Mouse (Mus musculus) small intestine, adult 2 months (tissue): ENCODE measurements around the gene Lhfpl2. TPM values are rescaled to one million over a fixed set of nuclear protein-coding genes. Genes with fewer than 3 reads are reported as not detected.

Experiments
- H3K27ac ChIP-seq: fragments of 200-500 bp; 2 replicates; pipeline ENCODE4 v1.5.1; 2012; ENCODE audit warnings: low read depth, low read length, control low read depth, inconsistent platforms; ENCODE audit not compliant: insufficient read depth
- H3K27me3 ChIP-seq: fragments of 200-500 bp; 2 replicates; pipeline ENCODE4 v1.6.1; 2012; ENCODE audit warnings: mild to moderate bottlenecking, moderate library complexity, low read length, inconsistent platforms; ENCODE audit not compliant: control insufficient read depth, insufficient read depth
- H3K36me3 ChIP-seq: fragments of 200-500 bp; 2 replicates; pipeline ENCODE4 v1.6.1; 2012; ENCODE audit warnings: mild to moderate bottlenecking, low read length, control low read depth, inconsistent platforms; ENCODE audit not compliant: control insufficient read depth, insufficient read depth
- H3K4me1 ChIP-seq: fragments of 200-500 bp; 2 replicates; pipeline ENCODE4 v1.6.1; 2012; ENCODE audit warnings: low read length, inconsistent platforms, mixed read lengths; ENCODE audit not compliant: control insufficient read depth, insufficient read depth, insufficient read length
- H3K4me3 ChIP-seq: fragments of 200-500 bp; 2 replicates; pipeline ENCODE4 v1.5.1; 2012; ENCODE audit warnings: low read depth, mild to moderate bottlenecking, control low read depth, inconsistent platforms, low read length, moderate library complexity
- CTCF ChIP-seq: fragments of 200-500 bp; IDR thresholded peaks from 2 replicates; pipeline ENCODE4 v1.5.1; 2012; ENCODE audit warnings: low read depth, mild to moderate bottlenecking, control low read depth, inconsistent platforms, low read length, moderate library complexity, mixed read lengths; ENCODE audit not compliant: insufficient replicate concordance, insufficient read length; ENCODE audit errors: extremely low read depth
- POLR2A ChIP-seq: fragments of 200-500 bp; IDR thresholded peaks from 2 replicates; pipeline ENCODE4 v1.6.1; 2012; ENCODE audit warnings: low read depth, mild to moderate bottlenecking, control low read depth, inconsistent platforms, low read length, moderate library complexity
- WGBS: fragments of 180-500 bp; shearing (Covaris S2); methylation state at CpG from one replicate; pipeline ENCODE4 v1.1.7; 2018; 5-methylcytosine and 5-hydroxymethylcytosine counted together
- polyA plus RNA-seq: library from polyadenylated mRNA; depleted of rRNA; stranded (reverse); fragments of >200 nt; gene quantifications from 2 replicates; pipeline ENCODE4 v1.2.3, GENCODE M21; 2012

Lhfpl2 gene
- polyA plus RNA-seq, 1 experiment, result 71.0 TPM

DNA sequence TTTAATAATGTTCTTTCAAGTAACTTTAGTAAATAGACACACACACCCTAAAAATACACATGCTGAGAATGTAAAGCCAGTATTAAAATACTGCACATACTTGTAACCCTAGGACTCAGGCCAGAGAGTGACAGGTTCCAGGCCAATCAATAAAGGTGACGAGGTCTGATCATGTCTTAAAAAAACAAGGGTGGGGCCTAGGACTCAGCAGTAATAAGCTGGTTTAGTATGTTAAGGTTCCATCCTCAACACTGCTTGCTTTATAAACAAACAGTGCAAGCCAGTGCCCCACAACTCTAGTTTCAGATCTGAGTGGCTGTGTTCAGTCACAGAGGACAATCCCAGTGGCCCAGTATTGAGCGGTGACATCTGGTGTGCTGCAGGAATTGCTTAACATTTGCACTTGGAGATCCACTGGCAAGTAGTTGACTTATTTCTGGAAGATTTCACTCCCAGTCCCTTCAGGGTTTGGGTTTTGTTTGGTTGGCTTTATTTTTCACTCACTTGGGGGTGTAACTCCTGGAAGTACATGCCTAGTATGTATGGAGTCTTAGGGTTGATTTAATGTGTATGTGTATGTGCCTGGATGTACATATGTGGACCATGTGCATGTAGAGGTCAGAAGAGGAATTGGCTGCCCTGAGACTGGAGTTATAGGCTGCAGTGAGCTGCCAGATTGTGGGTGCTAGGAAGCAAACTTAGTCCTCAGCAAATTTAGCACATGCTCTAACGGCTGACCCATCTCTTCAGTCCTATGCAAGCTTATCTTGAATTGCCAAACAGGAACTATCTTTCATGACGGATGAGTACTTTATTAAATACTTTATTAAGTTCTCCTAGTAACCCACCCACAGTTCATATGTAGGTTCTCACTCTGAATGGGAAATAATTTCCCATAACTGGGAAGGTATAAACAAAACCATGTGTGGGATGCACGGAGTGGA is 123.2 kb downstream of the Lhfpl2 start:
- Histone ChIP-seq H3K4me1 (peaks cover 25% of the 10 kb centered on the region; the same call in 1 of the 2 replicates), H3K27ac (0 out of 2 replicates have a peak overlapping the region, but pooled peaks have one; percentile 26), H3K4me3 (no peak overlapping the region), H3K36me3 (peaks cover 3% of the 10 kb centered on the region; the same call in 1 of the 2 replicates), H3K27me3 (no peaks in the 10 kb centered on the region)
- 70% methylated on average over 5 of the region's 5 CpGs for WGBS
- no peak for TF ChIP-seq POLR2A
- TF ChIP-seq CTCF, result no peak

DNA sequence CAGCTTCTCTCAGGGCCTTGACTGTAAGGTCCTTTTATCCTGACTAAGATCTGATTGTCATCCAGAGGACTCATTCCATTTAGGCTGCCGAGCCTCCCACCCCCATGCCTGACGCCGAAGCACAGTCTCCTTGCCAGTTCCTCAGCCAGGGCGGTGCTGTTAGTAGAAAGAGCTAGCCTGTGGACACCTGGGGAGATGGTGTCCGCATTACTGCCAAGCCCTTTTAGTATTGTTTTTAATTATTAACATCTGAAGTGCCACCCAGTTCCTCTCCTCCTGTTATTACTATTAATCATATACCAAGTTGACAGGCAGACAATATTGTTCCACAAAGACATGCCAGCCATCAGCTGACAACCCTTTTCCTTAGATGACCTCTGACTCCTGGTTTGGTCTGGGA is 124.4 kb downstream of the Lhfpl2 start:
- WGBS, result 24% methylated on average over 5 of the region's 5 CpGs
- Histone ChIP-seq H3K4me3 (no peak overlapping the region), H3K4me1 (peaks cover 26% of the 10 kb centered on the region; the same call in 1 of the 2 replicates), H3K36me3 (peaks cover 3% of the 10 kb centered on the region; the same call in 1 of the 2 replicates), H3K27ac (peak overlapping the region; percentile 52), H3K27me3 (no peaks in the 10 kb centered on the region)
- TF ChIP-seq POLR2A (no peak), CTCF (no peak)

DNA sequence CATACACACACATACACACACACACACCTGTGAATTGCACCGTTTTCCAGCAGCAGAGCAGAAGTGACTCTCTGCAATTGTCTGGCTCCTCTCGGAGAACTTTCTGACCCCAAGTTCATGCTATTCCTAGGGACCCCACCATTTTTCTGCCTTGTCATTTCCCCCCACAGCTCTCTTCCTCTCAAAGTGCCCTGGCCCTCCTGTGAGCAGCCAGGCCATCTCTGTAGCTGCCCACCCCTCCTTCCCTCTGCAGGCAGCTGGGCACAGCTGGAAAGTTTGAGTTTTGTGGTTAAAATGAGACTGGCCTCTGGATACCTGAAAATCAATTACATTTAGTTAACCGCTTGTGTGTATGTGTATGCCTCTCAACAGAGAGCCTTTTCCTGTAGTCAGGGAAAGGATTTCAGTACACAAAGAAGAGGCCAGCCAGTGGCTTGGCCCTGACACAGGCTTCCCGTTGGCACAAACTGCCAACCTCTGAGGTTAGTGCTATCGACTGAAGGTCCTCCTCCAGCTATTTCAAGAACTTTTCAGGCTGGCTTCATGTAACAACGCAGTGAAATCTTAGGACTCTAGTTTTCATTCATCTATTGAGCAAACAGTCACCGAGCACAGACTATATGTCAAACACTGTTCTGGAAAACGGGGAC is 125.9 kb downstream of the Lhfpl2 start:
- Histone ChIP-seq H3K27ac (no peak overlapping the region), H3K27me3 (no peaks in the 10 kb centered on the region), H3K4me1 (peaks cover 26% of the 10 kb centered on the region; the same call in 1 of the 2 replicates), H3K36me3 (peaks cover 3% of the 10 kb centered on the region; the same call in 1 of the 2 replicates), H3K4me3 (no peak overlapping the region)
- no peak for TF ChIP-seq POLR2A
- 80% methylated on average over 8 of the region's 8 CpGs for WGBS

DNA sequence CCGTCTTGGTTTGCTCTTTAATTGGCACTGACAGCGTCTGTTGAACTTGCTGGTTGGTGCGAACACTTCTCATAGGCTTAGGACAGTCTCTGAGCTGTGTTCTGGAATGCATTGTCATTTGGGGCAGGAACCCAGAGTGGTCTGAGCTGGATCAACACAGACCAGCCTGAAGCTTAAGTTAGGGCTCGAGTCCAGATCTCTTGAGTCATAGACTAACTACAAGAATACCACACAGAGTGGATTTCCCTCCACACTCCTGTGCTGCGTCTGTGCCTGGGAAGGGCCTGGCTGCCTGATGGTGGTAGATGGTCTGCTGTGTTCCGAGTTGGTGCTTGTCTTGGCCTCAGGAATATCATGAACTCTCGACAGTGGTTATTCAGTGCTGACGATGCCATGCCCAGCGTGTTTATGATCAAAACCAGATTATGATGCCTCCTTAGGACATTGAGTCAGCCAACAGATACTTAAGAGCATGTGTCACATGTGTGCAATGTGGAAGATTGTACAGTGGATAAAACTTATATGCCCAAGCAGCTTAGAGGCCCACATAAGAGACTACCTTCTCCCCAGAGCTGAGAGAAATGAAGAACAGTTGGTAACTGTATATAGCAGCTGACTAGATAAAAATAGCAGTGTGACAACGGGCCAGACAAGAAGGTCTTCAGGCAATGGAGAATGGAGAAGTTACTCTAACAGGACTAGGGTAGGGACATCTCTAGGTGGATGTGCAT is 127.3 kb downstream of the Lhfpl2 start:
- Histone ChIP-seq H3K27me3 (no peaks in the 10 kb centered on the region), H3K4me3 (no peak overlapping the region), H3K36me3 (no peaks in the 10 kb centered on the region), H3K27ac (peak overlapping the region; percentile 4; the same call in 1 of the 2 replicates), H3K4me1 (peaks cover 26% of the 10 kb centered on the region; the same call in 1 of the 2 replicates)
- 83% methylated on average over 10 of the region's 10 CpGs for WGBS
- no peak for TF ChIP-seq CTCF
- TF ChIP-seq POLR2A, result no peak

DNA sequence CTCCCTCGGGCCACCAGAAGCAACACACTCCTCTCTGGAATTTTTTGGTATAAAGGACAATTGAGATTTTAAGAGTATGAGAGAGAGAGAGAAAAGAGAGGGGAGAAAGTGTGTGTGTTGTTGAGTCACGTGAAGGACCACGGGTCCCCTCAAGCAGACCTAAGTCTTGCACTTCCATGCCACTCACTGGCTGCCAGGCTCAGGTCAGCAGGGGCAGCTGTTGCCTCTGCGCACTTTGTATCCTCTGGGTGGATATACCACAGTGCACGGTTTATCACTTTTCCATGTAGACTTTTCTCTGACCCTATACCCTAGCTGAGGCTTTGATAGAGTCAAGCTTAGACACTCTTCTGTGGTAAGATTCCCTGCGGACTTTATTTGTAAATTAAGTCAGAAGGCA is 128.0 kb downstream of the Lhfpl2 start:
- Histone ChIP-seq H3K4me3 (no peak overlapping the region), H3K36me3 (no peaks in the 10 kb centered on the region), H3K4me1 (peaks cover 27% of the 10 kb centered on the region; the same call in 1 of the 2 replicates), H3K27ac (no peak overlapping the region), H3K27me3 (no peaks in the 10 kb centered on the region)
- TF ChIP-seq POLR2A (no peak), CTCF (no peak)
- WGBS, result 73% methylated on average over 5 of the region's 6 CpGs

DNA sequence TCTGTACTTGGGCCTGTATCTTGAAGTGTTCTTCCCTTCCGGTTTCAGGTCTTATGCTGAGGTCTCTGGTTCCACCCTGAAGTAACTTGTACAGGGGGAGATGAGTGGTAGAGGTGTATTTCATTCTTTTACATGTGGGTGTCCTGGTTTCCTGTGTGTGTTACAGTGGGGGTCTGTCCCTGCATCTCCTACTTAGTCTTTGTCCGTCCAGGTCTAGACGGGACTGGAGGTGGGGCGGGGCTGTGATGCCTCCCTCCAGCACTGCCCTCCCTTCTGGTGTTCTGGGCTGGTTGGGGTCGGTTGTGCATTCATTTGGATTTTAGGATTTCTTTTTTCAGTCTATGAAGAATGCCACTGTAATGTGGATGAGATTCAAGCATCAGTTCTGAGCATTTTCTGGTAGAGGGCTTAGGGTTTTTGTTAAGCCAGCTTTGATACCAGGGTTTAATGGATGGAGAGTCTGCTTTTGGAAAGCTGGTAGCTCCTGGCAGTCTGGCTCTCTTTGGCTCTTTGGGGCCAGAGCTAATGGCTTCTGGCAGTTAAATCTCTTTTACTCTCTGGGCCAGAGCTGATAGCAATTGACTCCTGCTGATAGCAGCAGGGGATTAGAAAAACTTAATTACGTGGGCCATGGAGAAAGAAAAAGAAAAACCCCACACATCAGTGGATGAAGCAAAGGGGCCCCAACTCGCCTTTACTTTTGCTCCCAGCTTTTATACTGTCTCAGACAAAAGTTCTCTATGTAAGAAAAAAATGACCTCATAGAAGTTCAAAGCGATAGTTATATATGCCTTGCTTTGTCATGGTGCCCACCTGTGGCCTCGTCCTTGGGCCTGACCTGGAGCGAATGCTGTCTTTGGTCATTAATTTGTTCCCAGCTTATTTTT is 130.8 kb downstream of the Lhfpl2 start:
- TF ChIP-seq POLR2A (no peak), CTCF (no peak)
- no peaks in the 10 kb centered on the region for H3K36me3 ChIP-seq
- H3K4me3 ChIP-seq, result no peak overlapping the region
- WGBS, result 86% methylated on average over 10 of the region's 10 CpGs
- H3K27me3 ChIP-seq, result no peaks in the 10 kb centered on the region
- peaks cover 34% of the 10 kb centered on the region for H3K4me1 ChIP-seq
- no peak overlapping the region for H3K27ac ChIP-seq
